Mouse (Mus musculus): ENCODE measurements around the gene Cfap74. TPM values are rescaled to one million over a fixed set of nuclear protein-coding genes. Genes with fewer than 3 reads are reported as not detected.

The Cfap74 gene
- polyA plus RNA-seq, 1 experiment from 2014 or later = 3.8 TPM

DNA sequence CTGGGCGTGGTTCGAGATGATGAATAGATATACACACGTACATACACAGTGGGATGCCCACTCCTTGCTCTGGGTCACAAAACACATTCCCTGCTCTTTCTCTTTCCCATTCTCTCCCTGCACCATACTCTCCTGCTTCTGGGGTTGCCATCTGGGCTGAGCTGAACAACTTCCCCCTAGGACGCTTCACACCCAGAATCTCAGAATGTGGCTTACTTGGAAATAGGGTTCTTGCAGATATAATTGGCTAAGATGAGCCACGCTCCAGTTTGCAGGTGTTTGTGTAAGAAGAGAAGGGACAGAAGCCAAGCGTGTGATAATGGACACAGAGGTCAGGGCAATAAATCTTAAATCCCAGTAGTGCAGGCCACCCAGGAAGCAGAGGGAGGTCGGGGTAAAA, 27.0 kb upstream of the Cfap74 start:
- no peak overlapping the region for H3K4me3 ChIP-seq
- no peaks in the 10 kb centered on the region for H3K36me3 ChIP-seq
- WGBS = 67% methylated on average over 7 of the region's 7 CpGs
- no peak overlapping the region for H3K27ac ChIP-seq
- no peak overlapping the region for H3K9ac ChIP-seq
- no peak for ATAC-seq (ENCODE audit: insufficient number of reproducible peaks, insufficient read depth, low FRiP score, low TSS enrichment, low read depth)
- no peaks in the 10 kb centered on the region for H3K9me3 ChIP-seq
- H3K27me3 ChIP-seq = peaks cover 26% of the 10 kb centered on the region
- no peak overlapping the region for H3K4me2 ChIP-seq
- no peaks in the 10 kb centered on the region for H3K4me1 ChIP-seq

- WGBS = 20% methylated on average over 9 of the region's 9 CpGs
- H3K4me2 ChIP-seq = no peak overlapping the region
- no peaks in the 10 kb centered on the region for H3K36me3 ChIP-seq
- no peaks in the 10 kb centered on the region for H3K9me3 ChIP-seq
- H3K9ac ChIP-seq = no peak overlapping the region
- peaks cover 29% of the 10 kb centered on the region for H3K27me3 ChIP-seq
- H3K27ac ChIP-seq = no peak overlapping the region
- no peaks in the 10 kb centered on the region for H3K4me1 ChIP-seq
- H3K4me3 ChIP-seq = no peak overlapping the region
- no peak for ATAC-seq (ENCODE audit: insufficient number of reproducible peaks, insufficient read depth, low FRiP score, low TSS enrichment, low read depth)
Observed at GRCm38 (mm10) chr4:155382752-155383151, 26.2 kb upstream of the Cfap74 start.

DNA sequence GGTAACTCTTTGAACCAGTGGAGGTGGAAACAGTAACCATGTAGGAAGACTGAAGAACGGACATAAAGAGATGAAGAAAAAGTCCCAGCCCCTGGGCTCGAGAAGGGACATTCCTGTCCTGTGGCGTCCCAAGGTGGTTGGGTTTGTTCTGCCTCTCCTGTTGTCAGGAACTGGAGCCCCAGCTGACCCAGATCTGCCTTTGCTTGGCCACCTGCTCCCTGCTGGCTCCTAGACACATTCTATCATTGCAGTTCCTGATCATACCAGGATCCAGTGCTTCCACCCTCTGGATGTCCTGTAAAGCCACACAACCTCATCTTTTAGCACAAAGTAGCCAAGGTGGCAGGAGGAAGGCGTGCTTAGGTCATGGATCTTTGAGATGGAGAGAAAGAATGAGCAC, 25.7 kb upstream of the Cfap74 start:
- H3K9ac ChIP-seq = no peak overlapping the region
- no peak overlapping the region for H3K27ac ChIP-seq
- H3K27me3 ChIP-seq = peaks cover 32% of the 10 kb centered on the region
- no peaks in the 10 kb centered on the region for H3K9me3 ChIP-seq
- 63% methylated on average over 4 of the region's 4 CpGs for WGBS
- H3K36me3 ChIP-seq = no peaks in the 10 kb centered on the region
- no peaks in the 10 kb centered on the region for H3K4me1 ChIP-seq
- no peak overlapping the region for H3K4me2 ChIP-seq
- H3K4me3 ChIP-seq = no peak overlapping the region
- ATAC-seq (ENCODE audit: insufficient number of reproducible peaks, insufficient read depth, low FRiP score, low TSS enrichment, low read depth) = no peak

DNA sequence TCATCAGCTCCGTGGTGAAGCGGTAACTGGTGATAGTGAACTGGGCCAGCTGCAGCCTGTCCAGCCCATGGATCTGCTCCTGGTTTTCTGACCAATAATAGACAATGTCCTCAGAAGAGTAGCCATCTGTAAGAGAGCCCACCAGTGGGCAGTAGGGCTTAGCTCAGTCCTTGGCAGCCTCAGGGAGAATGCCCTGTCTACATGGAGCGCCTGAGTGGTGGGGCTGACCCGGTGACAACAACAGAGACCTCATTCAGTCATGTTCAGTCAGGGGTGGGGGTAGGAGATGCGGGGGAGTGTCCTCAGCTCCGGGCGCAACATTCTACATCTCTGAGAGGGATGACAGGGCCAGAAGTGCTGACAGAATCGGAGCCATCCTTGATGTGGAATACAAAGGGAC, 21.8 kb upstream of the Cfap74 start:
- Histone ChIP-seq H3K27me3 (peaks cover 22% of the 10 kb centered on the region), H3K9ac (no peak overlapping the region), H3K4me3 (no peak overlapping the region), H3K9me3 (no peaks in the 10 kb centered on the region), H3K27ac (no peak overlapping the region), H3K4me2 (no peak overlapping the region), H3K4me1 (no peaks in the 10 kb centered on the region), H3K36me3 (no peaks in the 10 kb centered on the region)
- ATAC-seq (ENCODE audit: insufficient number of reproducible peaks, insufficient read depth, low FRiP score, low TSS enrichment, low read depth) = no peak
- 60% methylated on average over 8 of the region's 8 CpGs for WGBS

DNA sequence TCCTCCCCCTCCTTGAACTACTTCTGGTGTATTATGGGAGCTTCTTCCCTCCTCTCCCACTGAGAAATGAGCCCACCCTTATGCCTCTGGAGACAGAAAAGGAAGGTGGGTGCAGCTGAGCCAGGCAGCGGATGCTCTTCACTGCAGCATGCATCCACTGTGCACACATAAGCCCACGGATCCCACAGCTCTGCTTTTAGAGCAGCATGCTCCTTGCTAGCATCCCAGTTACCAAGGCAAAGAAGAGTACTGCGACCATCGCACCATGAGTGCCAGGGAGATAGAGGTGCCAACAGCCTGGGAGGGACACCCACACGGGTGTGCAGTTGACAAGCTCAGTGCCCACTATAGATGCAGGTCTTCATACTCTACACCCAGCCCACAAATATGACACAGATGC, 13.5 kb upstream of the Cfap74 start:
- no peak for ATAC-seq (ENCODE audit: insufficient number of reproducible peaks, insufficient read depth, low FRiP score, low TSS enrichment, low read depth)
- no peak overlapping the region for H3K9ac ChIP-seq
- H3K27me3 ChIP-seq = peaks cover 44% of the 10 kb centered on the region
- no peak overlapping the region for H3K27ac ChIP-seq
- H3K9me3 ChIP-seq = no peaks in the 10 kb centered on the region
- H3K4me2 ChIP-seq = no peak overlapping the region
- H3K4me3 ChIP-seq = no peak overlapping the region
- H3K36me3 ChIP-seq = no peaks in the 10 kb centered on the region
- H3K4me1 ChIP-seq = peaks cover 10% of the 10 kb centered on the region; the same call in 1 of the 2 replicates
- WGBS = 92% methylated on average over 5 of the region's 5 CpGs

DNA sequence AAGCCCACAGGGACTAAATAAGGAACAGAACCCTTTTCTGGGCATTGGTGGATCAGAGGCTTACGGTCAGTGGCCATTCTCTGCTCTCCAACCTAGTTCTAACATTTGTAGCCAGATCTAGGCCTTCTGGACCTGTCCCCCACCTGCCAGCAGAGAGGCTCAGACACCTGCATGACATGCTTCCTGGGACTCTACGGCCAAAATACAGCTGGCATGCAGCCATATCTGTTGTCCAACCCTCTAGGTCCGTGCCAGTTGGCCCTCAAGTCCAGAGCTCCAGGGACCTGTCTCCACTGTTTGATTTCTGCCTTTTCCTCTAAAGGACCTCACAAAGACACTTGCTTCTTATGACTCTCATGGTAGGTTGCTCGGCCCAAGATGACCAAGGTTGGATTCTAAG, 12.2 kb upstream of the Cfap74 start:
- Histone ChIP-seq H3K36me3 (no peaks in the 10 kb centered on the region), H3K9ac (no peak overlapping the region), H3K27ac (no peak overlapping the region), H3K9me3 (no peaks in the 10 kb centered on the region), H3K4me2 (no peak overlapping the region), H3K4me1 (peaks cover 10% of the 10 kb centered on the region; the same call in 1 of the 2 replicates), H3K27me3 (peaks cover 50% of the 10 kb centered on the region), H3K4me3 (no peak overlapping the region)
- WGBS = 83% methylated on average over 4 of the region's 4 CpGs
- no peak for ATAC-seq (ENCODE audit: insufficient number of reproducible peaks, insufficient read depth, low FRiP score, low TSS enrichment, low read depth)

GRCm38 (mm10) chr4:155397511-155398221, 11.3 kb upstream of the Cfap74 start, which contains the start of gene Gabrd:
TSS of gene Gabrd (minus strand) at chr4:155398112.
- WGBS = 1% methylated on average over 56 of the region's 57 CpGs
- H3K27me3 ChIP-seq = peaks cover 50% of the 10 kb centered on the region
- peaks cover 10% of the 10 kb centered on the region; the same call in 1 of the 2 replicates for H3K4me1 ChIP-seq
- H3K9ac ChIP-seq = no peak within 1 kb of the TSS
- peak within 1 kb of the TSS; percentile 43 for H3K4me3 ChIP-seq
- no peak within 1 kb of the TSS for H3K27ac ChIP-seq
- H3K4me2 ChIP-seq = peak within 1 kb of the TSS; percentile 91
- no peaks in the 10 kb centered on the region for H3K9me3 ChIP-seq
- no peaks in the 10 kb centered on the region for H3K36me3 ChIP-seq
- ATAC-seq (ENCODE audit: insufficient number of reproducible peaks, insufficient read depth, low FRiP score, low TSS enrichment, low read depth) = no peak

GRCm38 (mm10) chr4:155398222-155398540, 10.8 kb upstream of the Cfap74 start:
- no peak overlapping the region for H3K9ac ChIP-seq
- H3K4me1 ChIP-seq = peaks cover 10% of the 10 kb centered on the region; the same call in 1 of the 2 replicates
- H3K36me3 ChIP-seq = no peaks in the 10 kb centered on the region
- no peak overlapping the region for H3K27ac ChIP-seq
- peak overlapping the region; percentile 91 for H3K4me2 ChIP-seq
- 4% methylated on average over 9 of the region's 9 CpGs for WGBS
- ATAC-seq (ENCODE audit: insufficient number of reproducible peaks, insufficient read depth, low FRiP score, low TSS enrichment, low read depth) = no peak
- peak overlapping the region; percentile 43 for H3K4me3 ChIP-seq
- peaks cover 50% of the 10 kb centered on the region for H3K27me3 ChIP-seq
- no peaks in the 10 kb centered on the region for H3K9me3 ChIP-seq

DNA sequence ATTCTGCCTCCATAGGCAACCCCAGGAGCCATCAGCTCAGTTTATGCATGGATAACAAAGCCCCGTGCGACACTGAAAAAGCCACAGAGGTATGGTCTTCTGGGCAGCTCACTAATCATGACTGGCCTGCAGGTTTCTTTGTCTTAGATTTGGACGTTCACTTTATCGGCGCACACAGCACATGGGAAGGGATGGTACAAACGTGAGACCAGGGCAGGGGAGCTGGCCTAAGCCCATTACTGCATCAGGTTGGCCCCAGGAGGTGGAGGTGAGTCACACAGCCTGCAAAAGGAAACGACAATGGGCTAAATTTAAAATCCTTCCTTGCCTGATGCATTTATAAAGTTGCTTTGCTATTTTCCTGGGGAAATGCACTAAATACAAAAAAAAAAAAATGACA, 7.9 kb upstream of the Cfap74 start:
- Histone ChIP-seq H3K4me3 (no peak overlapping the region), H3K4me2 (no peak overlapping the region), H3K27ac (no peak overlapping the region), H3K36me3 (no peaks in the 10 kb centered on the region), H3K27me3 (peaks cover 38% of the 10 kb centered on the region), H3K4me1 (peaks cover 10% of the 10 kb centered on the region; the same call in 1 of the 2 replicates), H3K9me3 (no peaks in the 10 kb centered on the region), H3K9ac (no peak overlapping the region)
- WGBS = 71% methylated on average over 7 of the region's 7 CpGs
- ATAC-seq (ENCODE audit: insufficient number of reproducible peaks, insufficient read depth, low FRiP score, low TSS enrichment, low read depth) = no peak

DNA sequence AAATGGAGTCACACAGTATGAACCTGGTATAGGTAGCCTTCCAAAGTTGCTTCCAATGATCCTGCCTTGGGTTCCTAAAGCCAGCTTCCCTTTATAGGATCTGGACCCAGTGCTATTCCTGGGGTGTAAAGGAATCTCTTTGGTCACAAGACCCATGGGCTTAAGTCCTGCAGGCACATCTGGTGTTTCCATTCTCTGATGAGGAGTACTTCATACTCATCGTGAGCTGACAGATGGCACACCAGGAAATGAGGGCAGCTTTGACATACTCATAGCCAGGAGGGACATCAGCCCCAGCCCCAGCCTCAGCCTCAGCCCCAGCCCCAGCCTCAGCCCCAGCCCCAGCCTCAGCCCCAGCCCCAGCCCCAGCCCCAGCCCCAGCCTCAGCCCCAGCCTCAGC, 6.5 kb upstream of the Cfap74 start:
- WGBS = 65% methylated on average over 1 of the region's 1 CpGs
- no peak for ATAC-seq (ENCODE audit: insufficient number of reproducible peaks, insufficient read depth, low FRiP score, low TSS enrichment, low read depth)
- Histone ChIP-seq H3K4me3 (no peak overlapping the region), H3K9me3 (no peaks in the 10 kb centered on the region), H3K27ac (no peak overlapping the region), H3K36me3 (no peaks in the 10 kb centered on the region), H3K4me2 (no peak overlapping the region), H3K27me3 (peaks cover 25% of the 10 kb centered on the region), H3K4me1 (peaks cover 8% of the 10 kb centered on the region; the same call in 1 of the 2 replicates), H3K9ac (no peak overlapping the region)

GRCm38 (mm10) chr4:155408695-155409057, 314 bp upstream of the Cfap74 start:
- Histone ChIP-seq H3K4me2 (peak overlapping the region; percentile 87), H3K9ac (peak overlapping the region; percentile 66; the same call in 1 of the 2 replicates), H3K27ac (no peak overlapping the region), H3K27me3 (no peaks in the 10 kb centered on the region), H3K36me3 (no peaks in the 10 kb centered on the region), H3K9me3 (no peaks in the 10 kb centered on the region), H3K4me1 (peaks cover 10% of the 10 kb centered on the region; the same call in 1 of the 2 replicates), H3K4me3 (peak overlapping the region; percentile 57)
- WGBS = 2% methylated on average over 8 of the region's 8 CpGs
- no peak for ATAC-seq (ENCODE audit: insufficient number of reproducible peaks, insufficient read depth, low FRiP score, low TSS enrichment, low read depth)

DNA sequence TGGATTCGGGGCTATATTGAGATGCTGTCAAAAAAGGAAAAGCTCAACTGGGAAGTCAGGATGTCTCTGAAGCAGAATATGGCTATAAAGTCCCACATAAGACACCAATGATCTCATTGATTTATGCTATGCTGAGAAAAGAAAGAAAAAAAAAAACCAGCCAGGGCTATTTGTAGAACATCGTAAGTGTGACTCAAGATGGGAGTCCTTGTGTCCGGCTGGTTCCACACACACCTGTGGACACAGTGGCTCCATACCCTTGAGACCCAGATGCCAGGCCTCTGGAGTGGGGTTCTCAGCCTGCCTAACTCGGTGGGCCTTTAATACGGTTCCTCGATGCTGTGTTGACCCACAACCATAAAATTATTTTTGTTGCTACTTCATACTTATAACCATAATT, 3.1 kb downstream of the Cfap74 start:
- Histone ChIP-seq H3K4me2 (no peak overlapping the region), H3K27ac (no peak overlapping the region), H3K9ac (no peak overlapping the region), H3K36me3 (no peaks in the 10 kb centered on the region), H3K9me3 (no peaks in the 10 kb centered on the region), H3K4me3 (no peak overlapping the region), H3K4me1 (peaks cover 10% of the 10 kb centered on the region; the same call in 1 of the 2 replicates), H3K27me3 (no peaks in the 10 kb centered on the region)
- 92% methylated on average over 6 of the region's 6 CpGs for WGBS
- ATAC-seq (ENCODE audit: insufficient number of reproducible peaks, insufficient read depth, low FRiP score, low TSS enrichment, low read depth) = no peak

Data from embryonic facial prominence, embryonic 13.5 days (tissue).